Mouse (Mus musculus) cerebellum, adult 8-10 months (tissue): ENCODE results near the gene Dpysl4.

Source experiments
- DNase-seq: peaks from one replicate; pipeline ENCODE4 v3.0.0; 2022

Gene Dpysl4

GRCm38 (mm10) chr7:139100531-139101095 lies 14.8 kb downstream of the Dpysl4 start:
- DNase-seq, result peak; percentile 28

- no peak for DNase-seq
These were observed 15.5 kb downstream of the Dpysl4 start for GRCm38 (mm10) chr7:139101286-139101804.

- peak; percentile 80 for DNase-seq
These were observed 16.0 kb downstream of the Dpysl4 start for GRCm38 (mm10) chr7:139101826-139102225.

- DNase-seq, result peak; percentile 54
These were observed 18.2 kb downstream of the Dpysl4 start for GRCm38 (mm10) chr7:139103960-139104381.

- DNase-seq, result peak; percentile 35
These were observed 19.3 kb downstream of the Dpysl4 start for GRCm38 (mm10) chr7:139105076-139105475.

GRCm38 (mm10) chr7:139105705-139106104 lies 19.9 kb downstream of the Dpysl4 start:
- DNase-seq, result peak; percentile 84

- DNase-seq, result no peak
These were observed 22.3 kb downstream of the Dpysl4 start for GRCm38 (mm10) chr7:139107908-139108650.

- peak; percentile 86 for DNase-seq
These were observed 33.5 kb downstream of the Dpysl4 start for GRCm38 (mm10) chr7:139119152-139119774.

GRCm38 (mm10) chr7:139119775-139120153 lies 34.0 kb downstream of the Dpysl4 start:
- no peak for DNase-seq

GRCm38 (mm10) chr7:139125881-139126280 lies 40.1 kb downstream of the Dpysl4 start:
- no peak for DNase-seq

- no peak for DNase-seq
These were observed 40.7 kb downstream of the Dpysl4 start for GRCm38 (mm10) chr7:139126549-139126948.

- no peak for DNase-seq
These were observed 43.2 kb downstream of the Dpysl4 start for GRCm38 (mm10) chr7:139128994-139129393.

- no peak for DNase-seq
These were observed 44.6 kb downstream of the Dpysl4 start for GRCm38 (mm10) chr7:139130361-139130760.

- DNase-seq, result no peak
These were observed 45.7 kb downstream of the Dpysl4 start for GRCm38 (mm10) chr7:139131538-139131937.

GRCm38 (mm10) chr7:139133446-139133845 lies 47.6 kb downstream of the Dpysl4 start:
- peak; percentile 60 for DNase-seq

- no peak for DNase-seq
These were observed 49.4 kb downstream of the Dpysl4 start for GRCm38 (mm10) chr7:139135236-139135635.

GRCm38 (mm10) chr7:139136906-139137491 lies 51.2 kb downstream of the Dpysl4 start:
- DNase-seq, result no peak

GRCm38 (mm10) chr7:139139921-139140461 lies 54.2 kb downstream of the Dpysl4 start:
- no peak for DNase-seq

GRCm38 (mm10) chr7:139143785-139144184 lies 58.0 kb downstream of the Dpysl4 start:
- DNase-seq, result no peak

- no peak for DNase-seq
These were observed 60.1 kb downstream of the Dpysl4 start for GRCm38 (mm10) chr7:139145891-139146290.

- no peak for DNase-seq
These were observed 61.6 kb downstream of the Dpysl4 start for GRCm38 (mm10) chr7:139147360-139147759.

- no peak for DNase-seq
These were observed 63.6 kb downstream of the Dpysl4 start for GRCm38 (mm10) chr7:139149373-139149772.

GRCm38 (mm10) chr7:139151116-139151515 lies 65.3 kb downstream of the Dpysl4 start:
- DNase-seq, result no peak
